Mouse (Mus musculus) neural tube, embryonic 14.5 days (tissue): ENCODE data around the gene Rflna. TPM values are rescaled to one million over a fixed set of nuclear protein-coding genes. Genes with fewer than 3 reads are reported as not detected.

ENCODE experiments used
- ATAC-seq: fragments of 200-750 bp; cut with Nextera tagmentation; 2 replicates; pipeline ENCODE4 v1.8.0; 2017; ENCODE audit warnings: low read depth, mild to moderate bottlenecking, moderate TSS enrichment, moderate library complexity
- H3K27ac ChIP-seq: fragments of 300-500 bp; sonication (generic); 2 replicates; pipeline ENCODE4 v1.5.1; 2014; ENCODE audit warnings: low read depth, mild to moderate bottlenecking, control low read depth, low read length, moderate library complexity, mixed read lengths
- H3K27me3 ChIP-seq: fragments of 300-500 bp; sonication (generic); 2 replicates; pipeline ENCODE4 v1.6.1; 2014; ENCODE audit warnings: low read length; ENCODE audit not compliant: control insufficient read depth, insufficient read depth
- H3K36me3 ChIP-seq: fragments of 300-500 bp; sonication (generic); 2 replicates; pipeline ENCODE4 v1.6.1; 2014; ENCODE audit warnings: low read length, mixed read lengths; ENCODE audit not compliant: control insufficient read depth, insufficient read depth
- H3K4me1 ChIP-seq: fragments of 300-500 bp; sonication (generic); 2 replicates; pipeline ENCODE4 v1.6.1; 2014; ENCODE audit warnings: low read length; ENCODE audit not compliant: control insufficient read depth, insufficient read depth
- H3K4me2 ChIP-seq: fragments of 300-500 bp; sonication (generic); 2 replicates; pipeline ENCODE4 v1.6.1; 2014; ENCODE audit warnings: mild to moderate bottlenecking, low read depth, low read length, control low read depth
- H3K4me3 ChIP-seq: fragments of 300-500 bp; sonication (generic); 2 replicates; pipeline ENCODE4 v1.5.1; 2014; ENCODE audit warnings: low read depth, low read length, control low read depth, mixed read lengths
- H3K9ac ChIP-seq: fragments of 300-500 bp; sonication (generic); replicated peaks from 2 replicates; pipeline ENCODE4 v1.6.1; 2014; ENCODE audit warnings: low read depth, mild to moderate bottlenecking, control low read depth, low read length, mixed read lengths
- H3K9me3 ChIP-seq: fragments of 300-500 bp; sonication (generic); 2 replicates; pipeline ENCODE4 v1.6.1; 2016; ENCODE audit warnings: low read length; ENCODE audit not compliant: control insufficient read depth
- WGBS: fragments of 180-500 bp; shearing (Covaris S2); extraction: QIAGEN DNeasy Blood & Tissue Kit; methylation state at CpG from one replicate; pipeline ENCODE4 v1.1.7; 2014; 5-methylcytosine and 5-hydroxymethylcytosine counted together
- polyA plus RNA-seq: library from polyadenylated mRNA; unstranded; fragments of >200 nt; fragmentation: Nextera tagmentation; extraction: Ambion mirVana; gene quantifications from 2 replicates; pipeline ENCODE4 v1.2.1, GENCODE M21; 2014

Rflna gene
- polyA plus RNA-seq, 1 experiment from 2014 or later = 5.6 TPM

- 31% methylated on average over 8 of the region's 8 CpGs for WGBS
- no peak overlapping the region for H3K27ac ChIP-seq
- H3K4me2 ChIP-seq = peak overlapping the region; percentile 24; the same call in 1 of the 2 replicates
- H3K9ac ChIP-seq = no peak overlapping the region
- no peak overlapping the region for H3K4me3 ChIP-seq
- no peaks in the 10 kb centered on the region; the same call in 1 of the 2 replicates for H3K36me3 ChIP-seq
- H3K27me3 ChIP-seq = no peaks in the 10 kb centered on the region
- no peak for ATAC-seq
- H3K9me3 ChIP-seq = no peaks in the 10 kb centered on the region
- peaks cover 43% of the 10 kb centered on the region for H3K4me1 ChIP-seq
Measured at GRCm38 (mm10) chr5:125055901-125056300, 52.9 kb downstream of the Rflna start.

DNA sequence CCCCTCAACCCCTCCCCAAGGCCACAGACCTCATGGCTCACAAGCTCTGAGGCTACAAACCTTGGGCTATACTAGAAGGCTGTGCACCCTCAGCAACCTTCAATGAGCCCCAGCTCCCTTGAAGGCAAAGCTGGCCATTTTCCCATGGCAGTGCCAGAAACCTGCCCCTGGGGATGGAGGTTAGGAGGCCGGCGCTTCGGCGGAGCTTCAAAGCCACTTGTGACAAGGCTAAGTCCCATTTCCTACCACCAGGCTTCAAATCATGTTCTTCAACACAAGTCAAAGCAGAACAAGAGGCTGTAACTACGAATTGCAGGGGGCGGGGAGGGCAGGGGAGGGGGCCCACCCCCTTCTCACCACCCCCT lies 53.3 kb downstream of the Rflna start:
- no peaks in the 10 kb centered on the region for H3K27me3 ChIP-seq
- WGBS = 9% methylated on average over 6 of the region's 6 CpGs
- no peak overlapping the region for H3K4me3 ChIP-seq
- H3K9ac ChIP-seq = no peak overlapping the region
- H3K4me2 ChIP-seq = peak overlapping the region; percentile 24; the same call in 1 of the 2 replicates
- peak overlapping the region; percentile 35; the same call in 1 of the 2 replicates for H3K27ac ChIP-seq
- H3K36me3 ChIP-seq = no peaks in the 10 kb centered on the region; the same call in 1 of the 2 replicates
- ATAC-seq = no peak
- peaks cover 43% of the 10 kb centered on the region for H3K4me1 ChIP-seq
- H3K9me3 ChIP-seq = no peaks in the 10 kb centered on the region

DNA sequence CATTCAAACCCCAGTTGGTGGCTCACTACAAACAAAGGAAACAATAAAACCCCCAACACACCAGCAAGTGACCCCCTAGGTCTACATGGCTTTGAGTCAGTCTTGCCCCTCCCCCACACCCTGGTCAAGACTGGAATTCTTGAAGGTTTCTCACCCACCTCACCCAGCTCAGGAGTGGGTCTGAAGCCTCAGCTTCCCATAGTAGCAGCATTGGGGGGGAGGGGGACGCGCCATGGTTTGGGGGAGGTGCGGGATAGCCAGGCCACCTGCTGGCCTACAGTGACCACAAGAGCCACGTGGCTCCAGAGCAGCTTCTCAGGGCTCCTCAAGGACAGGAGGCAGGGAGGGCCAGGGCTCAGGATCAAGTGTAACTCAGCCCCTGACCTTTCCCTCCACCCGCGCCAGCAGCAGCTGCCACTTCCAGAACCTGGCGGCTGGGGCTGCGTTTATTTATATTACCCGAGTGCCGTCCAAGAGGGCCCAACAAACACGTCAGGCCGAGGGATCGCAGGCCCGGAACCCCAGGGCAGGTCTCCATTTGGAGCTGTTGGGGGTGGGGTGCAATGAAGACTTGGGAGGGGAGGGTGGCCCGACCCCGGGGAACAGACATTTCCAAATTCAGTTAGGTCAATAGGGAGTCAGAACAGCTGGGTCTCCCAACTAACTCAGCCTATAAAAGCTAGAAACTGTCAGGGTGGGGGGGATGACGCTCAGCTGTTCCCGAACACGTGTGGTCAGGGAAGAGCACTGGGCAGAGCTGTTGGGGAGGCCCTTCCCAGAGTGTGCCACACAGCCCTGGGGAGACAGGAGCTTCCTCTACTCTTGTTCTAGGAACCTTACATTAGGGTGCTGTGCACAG lies 53.9 kb downstream of the Rflna start:
- H3K27me3 ChIP-seq = no peaks in the 10 kb centered on the region
- peak overlapping the region; percentile 67; the same call in 1 of the 2 replicates for H3K27ac ChIP-seq
- 0 out of 2 replicates have a peak, but pooled peaks have one; percentile 17 for ATAC-seq
- H3K9me3 ChIP-seq = no peaks in the 10 kb centered on the region
- H3K36me3 ChIP-seq = no peaks in the 10 kb centered on the region; the same call in 1 of the 2 replicates
- peaks cover 43% of the 10 kb centered on the region for H3K4me1 ChIP-seq
- peak overlapping the region; percentile 32 for H3K9ac ChIP-seq
- 4% methylated on average over 19 of the region's 19 CpGs for WGBS
- H3K4me2 ChIP-seq = peak overlapping the region; percentile 40; the same call in 1 of the 2 replicates
- H3K4me3 ChIP-seq = no peak overlapping the region

- Histone ChIP-seq H3K9ac (peak overlapping the region; percentile 41), H3K4me1 (peaks cover 45% of the 10 kb centered on the region), H3K27ac (peak overlapping the region; percentile 67), H3K27me3 (no peaks in the 10 kb centered on the region), H3K36me3 (no peaks in the 10 kb centered on the region; the same call in 1 of the 2 replicates), H3K4me3 (peak overlapping the region; percentile 11; the same call in 1 of the 2 replicates), H3K9me3 (no peaks in the 10 kb centered on the region), H3K4me2 (peak overlapping the region; percentile 40)
- 7% methylated on average over 29 of the region's 29 CpGs for WGBS
- ATAC-seq = 0 out of 2 replicates have a peak, but pooled peaks have one; percentile 2
Measured at GRCm38 (mm10) chr5:125057555-125058266, 54.7 kb downstream of the Rflna start.

DNA sequence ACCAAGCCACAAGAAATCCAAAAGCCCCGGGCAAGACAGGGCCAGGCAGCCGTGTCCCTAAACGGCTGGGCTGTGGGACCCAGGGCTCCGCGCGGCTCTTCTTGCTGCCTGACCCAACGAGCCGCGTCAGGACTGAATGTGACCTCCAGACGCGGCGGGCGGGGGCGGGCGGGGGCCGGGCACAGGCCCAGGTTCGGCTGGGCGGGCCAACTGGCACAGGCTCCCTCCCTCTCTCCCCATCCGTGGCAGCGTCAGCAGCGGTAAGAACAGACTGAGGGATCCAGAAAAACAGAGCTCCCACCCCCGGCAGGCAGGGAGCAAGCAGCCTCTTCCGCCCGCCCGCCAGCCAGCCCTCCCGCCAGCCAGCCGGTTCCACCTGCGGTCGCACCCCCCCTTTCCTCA lies 55.2 kb downstream of the Rflna start:
- Histone ChIP-seq H3K27me3 (no peaks in the 10 kb centered on the region), H3K4me2 (peak overlapping the region; percentile 40), H3K9ac (peak overlapping the region; percentile 41), H3K27ac (peak overlapping the region; percentile 67), H3K36me3 (no peaks in the 10 kb centered on the region; the same call in 1 of the 2 replicates), H3K4me1 (peaks cover 50% of the 10 kb centered on the region), H3K4me3 (peak overlapping the region; percentile 11; the same call in 1 of the 2 replicates), H3K9me3 (no peaks in the 10 kb centered on the region)
- WGBS = 0% methylated on average over 19 of the region's 29 CpGs
- peak; percentile 28; the same call in 1 of the 2 replicates for ATAC-seq

Other genes starting within 250 kb of the Rflna start
- gene Ccdc92, start 140.8 kb upstream of the Rflna start, polyA plus RNA-seq = 49.0 and 59.0 TPM in 2 replicates
- gene Zfp664, start 140.5 kb upstream of the Rflna start, polyA plus RNA-seq = 88.3 and 97.2 TPM in 2 replicates
- 29.1 and 32.8 TPM in 2 replicates for gene Ncor2, start 176.0 kb downstream of the Rflna start, polyA plus RNA-seq